ENCODE assay signal across 7 mouse cellular contexts in genomic region chr4:86674739-86675138, GRCm38 (mm10). TPM values are rescaled to one million over a fixed set of nuclear protein-coding genes. Genes with fewer than 3 reads are reported as not detected.
DNase-seq lines count a peak whose midpoint lies in the region; ATAC-seq and TF ChIP-seq lines count a peak whose summit lies in the region.
"Not testable (repeated sequence)": the region's sequence is repeated elsewhere in the genome, so short reads cannot be mapped to it uniquely, and the experiment has no call there.

No protein-coding gene starts in this region.

- H3K9me3 ChIP-seq in kidney, embryonic 15.5 days (replicated peaks); liver, embryonic 15.5 days (replicated peaks); stomach, embryonic 14.5 days (ENCODE audit: control insufficient read depth, low read depth, low read length): not testable (repeated sequence)

- H3K27me3 ChIP-seq in cerebellum, adult 2 months (ENCODE audit: control insufficient read depth, insufficient read depth, low read length); kidney, embryonic 15.5 days; liver, embryonic 15.5 days; stomach, embryonic 14.5 days (ENCODE audit: control insufficient read depth, insufficient read depth, low read length): not testable (repeated sequence)

- TF ChIP-seq POLR2A in cerebellum, adult 2 months (IDR thresholded peaks at IDR 0.05; ENCODE audit: borderline replicate concordance, insufficient read depth, low read length): not testable (repeated sequence)

- H3K4me3 ChIP-seq in cerebellum, adult 2 months (replicated peaks; ENCODE audit: insufficient read depth, low read depth, low read length); kidney, embryonic 15.5 days (replicated peaks); liver, embryonic 15.5 days (replicated peaks); stomach, embryonic 14.5 days (ENCODE audit: low read depth, low read length): not testable (repeated sequence)

- TF ChIP-seq CTCF in cerebellum, adult 2 months (IDR thresholded peaks at IDR 0.05; ENCODE audit: borderline replicate concordance, insufficient read depth, low read depth, low read length): not testable (repeated sequence)

- not testable (repeated sequence) for H3K36me3 ChIP-seq in kidney, embryonic 15.5 days; liver, embryonic 15.5 days (replicated peaks); stomach, embryonic 14.5 days (ENCODE audit: control insufficient read depth, insufficient read depth, low read length)

- H3K9ac ChIP-seq in kidney, embryonic 15.5 days; liver, embryonic 15.5 days; stomach, embryonic 14.5 days (replicated peaks; ENCODE audit: low read depth, low read length): not testable (repeated sequence)

- not testable (repeated sequence) for H3K4me1 ChIP-seq in cerebellum, adult 2 months (ENCODE audit: control insufficient read depth, insufficient read depth, low read length); kidney, embryonic 15.5 days; stomach, embryonic 14.5 days (ENCODE audit: control insufficient read depth, insufficient read depth, low read length)
- peaks cover 63% of the 10 kb centered on the region for H3K4me1 ChIP-seq in liver, embryonic 15.5 days (replicated peaks)

- H3K27ac ChIP-seq in cerebellum, adult 2 months (ENCODE audit: insufficient read depth, low read length); kidney, embryonic 15.5 days; stomach, embryonic 14.5 days (ENCODE audit: low read length): not testable (repeated sequence)
- H3K27ac ChIP-seq in liver, embryonic 15.5 days (replicated peaks): peak overlapping the region; percentile 95

- peak; percentile 59 for ATAC-seq in erythroid progenitor cell, adult 5-6 weeks (replicated peaks; ENCODE audit: low FRiP score, poor library complexity, severe bottlenecking)
- ATAC-seq in kidney, embryonic 15.5 days (replicated peaks; ENCODE audit: low FRiP score): peak; percentile 61; the same call in 1 of the 2 replicates
- ATAC-seq in liver, embryonic 15.5 days (ENCODE audit: insufficient read depth): peak; percentile 95
- ATAC-seq in stomach, embryonic 14.5 days (ENCODE audit: insufficient number of reproducible peaks, insufficient read depth, low FRiP score, low read depth): peak; percentile 81; the same call in 1 of the 2 replicates

- DNase-seq in brain, adult 2 months (ENCODE audit: low read depth, low spot score): peak; percentile 83
- DNase-seq in cerebellum, adult 2 months: peak; percentile 55 to 66
- DNase-seq in cerebellum, postnatal 36 days: peak; percentile 46 to 48

- not testable (repeated sequence) for H3K4me2 ChIP-seq in kidney, embryonic 15.5 days; liver, embryonic 15.5 days; stomach, embryonic 14.5 days (replicated peaks; ENCODE audit: low read depth, low read length)

RNA-seq across cellular contexts. Expression of gene Plin2, which starts 4.9 kb away (rescaled TPM):
- 25.5 and 26.7 TPM in 2 replicates for polyA plus RNA-seq in cerebellum, adult 2 months (2012; rRNA removed)
- total RNA-seq in erythroid progenitor cell, adult 5-6 weeks (2015; ENCODE audit: low replicate concordance): 16.3 and 24.1 TPM in 2 replicates
- total RNA-seq in erythroid progenitor cell, adult 5-6 weeks (2017; ENCODE audit: low replicate concordance): 18.5 and 30.5 TPM in 2 replicates
- 58.0 and 70.8 TPM in 2 replicates for polyA plus RNA-seq in kidney, embryonic 15.5 days (2015; fragmentation: Nextera tagmentation; extraction: Ambion mirVana)
- polyA plus RNA-seq in liver, embryonic 15.5 days (2015; fragmentation: Nextera tagmentation; extraction: Ambion mirVana): 154 and 163 TPM in 2 replicates
- polyA plus RNA-seq in stomach, embryonic 14.5 days (2014; fragmentation: Nextera tagmentation; extraction: Ambion mirVana): 59.6 and 60.1 TPM in 2 replicates
